Mouse (Mus musculus) testis, adult 2 months (tissue): ENCODE results near the gene Vezt.

Experiments
- CTCF ChIP-seq: fragments of 200-500 bp; IDR thresholded peaks from 2 replicates; pipeline ENCODE4 v1.5.1; 2012; ENCODE audit warnings: low read depth, mild to moderate bottlenecking, inconsistent platforms, low read length, moderate library complexity; ENCODE audit not compliant: control insufficient read depth, insufficient read depth, insufficient replicate concordance
- POLR2A ChIP-seq: fragments of 200-500 bp; IDR thresholded peaks from 2 replicates; pipeline ENCODE4 v1.6.1; 2012; ENCODE audit warnings: low read depth, mild to moderate bottlenecking, inconsistent platforms, low read length, moderate library complexity; ENCODE audit not compliant: control insufficient read depth

DNA sequence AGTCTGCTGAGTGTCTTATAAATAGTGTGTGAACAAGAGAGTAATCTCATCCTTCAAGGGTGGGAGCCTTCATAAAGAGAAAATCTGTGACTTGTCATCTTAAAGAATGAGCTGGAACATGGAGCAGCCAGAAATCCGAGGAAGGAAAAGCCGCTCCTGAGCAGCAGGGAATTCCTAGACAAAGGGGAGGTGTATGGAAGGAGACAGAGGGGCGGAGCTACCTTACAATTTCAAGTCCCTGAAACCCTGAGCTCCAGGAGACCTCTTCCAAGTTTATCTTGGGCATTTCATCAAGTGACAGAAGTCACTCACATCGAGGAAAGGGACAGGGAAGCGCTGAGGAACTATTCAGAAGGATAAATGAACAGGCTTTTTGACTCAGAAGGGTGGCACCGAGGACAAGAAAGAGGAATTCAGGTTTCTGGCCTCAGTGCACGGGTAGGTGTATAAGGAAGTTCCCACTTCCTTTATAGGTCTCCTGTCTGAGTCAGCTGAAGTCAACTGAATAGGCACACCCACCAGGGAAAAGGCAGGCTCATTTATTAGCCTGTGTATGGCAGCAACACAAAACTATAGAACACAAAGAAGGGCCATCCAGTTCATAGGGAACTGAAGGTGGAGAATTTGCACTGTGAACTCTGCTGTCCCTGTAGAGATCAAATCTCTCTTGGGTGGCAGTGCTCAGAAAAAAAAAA is 46.6 kb upstream of the Vezt start:
- TF ChIP-seq CTCF (no peak), POLR2A (no peak)
